Mouse (Mus musculus) liver, adult 2 months (tissue): ENCODE data around the gene Abhd10.

Experiments used
- CTCF ChIP-seq: fragments of 200-500 bp; IDR thresholded peaks from 2 replicates; pipeline ENCODE4 v1.5.1; 2011; ENCODE audit warnings: low read depth, low read length, control low read depth
- POLR2A ChIP-seq: fragments of 200-500 bp; IDR thresholded peaks from 2 replicates; pipeline ENCODE4 v1.6.1; 2011; ENCODE audit warnings: low read length, control low read depth; ENCODE audit not compliant: insufficient read depth; ENCODE audit errors: extremely low read depth

- TF ChIP-seq CTCF (no peak), POLR2A (no peak)
Measured at GRCm38 (mm10) chr16:45729163-45729562, 13.6 kb downstream of the Abhd10 start.
